Mouse (Mus musculus) lung, postnatal 25 days (tissue): ENCODE measurements around the gene Clec4n.
"Not testable (repeated sequence)": the region's sequence is repeated elsewhere in the genome, so short reads cannot be mapped to it uniquely, and the experiment has no call there.

Source experiments
- DNase-seq: peaks from one replicate; pipeline ENCODE4 v3.0.0; 2022; ENCODE audit warnings: low spot score

Clec4n gene

GRCm38 (mm10) chr6:123292751-123293400, 63.2 kb downstream of the Clec4n start:
- DNase-seq, result no peak

- DNase-seq, result not testable (repeated sequence)
Measured at GRCm38 (mm10) chr6:123293509-123293908, 63.9 kb downstream of the Clec4n start.
